14 mouse cellular contexts compared by ENCODE assay signal in the genomic region with DNA sequence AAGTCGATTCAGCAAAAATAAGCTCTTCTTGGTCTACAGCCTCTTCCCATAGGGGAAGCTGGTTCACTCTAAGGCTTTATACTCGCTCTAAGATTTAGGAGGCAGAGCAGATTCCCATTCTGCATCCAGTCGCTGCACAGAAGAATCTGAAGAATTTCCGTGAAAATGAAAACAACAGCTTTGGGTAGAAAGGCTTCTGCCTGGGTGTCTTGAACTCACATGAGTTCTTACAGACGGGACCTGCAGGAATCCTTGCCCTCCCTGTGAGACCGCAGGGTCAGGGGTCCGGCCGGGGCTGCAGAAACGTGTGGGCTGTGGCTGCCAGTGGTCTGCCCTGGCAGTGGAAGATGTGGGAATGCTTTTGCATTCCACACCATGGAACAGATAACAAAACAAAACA.
DNase-seq lines count a peak whose midpoint lies in the region; ATAC-seq and TF ChIP-seq lines count a peak whose summit lies in the region.
"Had no signal": no experiment of that assay in that cellular context is flagged by ENCODE, and none has a peak within 500 bp of the region (broad histone marks: within the 10 kb centered on the region; RNA-seq: fewer than 3 reads in every experiment).

No protein-coding gene starts in this region.

- H3K27ac ChIP-seq in heart, embryonic 14.5 days (replicated peaks in 1 of 2; ENCODE audit: control insufficient read depth in 1 of 2, insufficient read depth in 1 of 2, low read depth in 2 of 2, low read length in 2 of 2), result peak overlapping the region; percentile 60 to 66; a peak in 2 of 4 replicates
- H3K27ac ChIP-seq in lung, embryonic 14.5 days (ENCODE audit: low read depth), result peak overlapping the region; percentile 46; the same call in 1 of the 2 replicates
- H3K27ac ChIP-seq in embryonic facial prominence, embryonic 12.5 days, result peak overlapping the region; percentile 71
- no peak overlapping the region for H3K27ac ChIP-seq in stomach, embryonic 16.5 days (ENCODE audit: low read length)
- H3K27ac ChIP-seq: lung, embryonic 15.5 days; midbrain, embryonic 15.5 days had no signal

- no peak for ATAC-seq in heart, embryonic 14.5 days (ENCODE audit: insufficient number of reproducible peaks, insufficient read depth, low FRiP score, low read depth)
- ATAC-seq in lung, embryonic 14.5 days (ENCODE audit: insufficient read depth), result no peak
- ATAC-seq in embryonic facial prominence, embryonic 12.5 days (ENCODE audit: insufficient number of reproducible peaks, insufficient read depth, low FRiP score, low TSS enrichment), result no peak
- no peak for ATAC-seq in stomach, embryonic 16.5 days (ENCODE audit: insufficient read depth, low FRiP score)
- ATAC-seq: inflammation-experienced regulatory T-cells, adult 6 months; midbrain, embryonic 15.5 days had no signal

- no peaks in the 10 kb centered on the region for H3K36me3 ChIP-seq in heart, embryonic 14.5 days (ENCODE audit: control insufficient read depth, insufficient read depth, low read length)
- no peaks in the 10 kb centered on the region for H3K36me3 ChIP-seq in lung, embryonic 14.5 days (ENCODE audit: insufficient read depth)
- no peaks in the 10 kb centered on the region for H3K36me3 ChIP-seq in embryonic facial prominence, embryonic 12.5 days
- H3K36me3 ChIP-seq in stomach, embryonic 16.5 days (ENCODE audit: control insufficient read depth, insufficient read depth, low read length), result no peaks in the 10 kb centered on the region
- H3K36me3 ChIP-seq: lung, embryonic 15.5 days; midbrain, embryonic 15.5 days had no signal

- no peak for DNase-seq in heart, adult 9 months (ENCODE audit: low spot score in 2 of 2)
- DNase-seq in lung, embryonic 14.5 days, result peak; percentile 38
- no peak for DNase-seq in lung, postnatal 4 days
- no peak for DNase-seq in spleen, postnatal 36 days (ENCODE audit: low spot score in 2 of 2)
- DNase-seq in cerebellum, postnatal 14 days, result no peak
- DNase-seq: adrenal gland, postnatal 36 days; cerebellum, adult 11-12 months; thymus, postnatal 36 days had no signal

- H3K9me3 ChIP-seq in heart, embryonic 14.5 days (ENCODE audit: control insufficient read depth, low read length), result no peaks in the 10 kb centered on the region
- no peaks in the 10 kb centered on the region for H3K9me3 ChIP-seq in lung, embryonic 14.5 days (ENCODE audit: low read depth, low read length)
- no peaks in the 10 kb centered on the region for H3K9me3 ChIP-seq in embryonic facial prominence, embryonic 12.5 days
- no peaks in the 10 kb centered on the region for H3K9me3 ChIP-seq in stomach, embryonic 16.5 days (replicated peaks; ENCODE audit: control insufficient read depth, low read length)
- H3K9me3 ChIP-seq: lung, embryonic 15.5 days; midbrain, embryonic 15.5 days had no signal

- peak overlapping the region; percentile 10; the same call in 1 of the 2 replicates for H3K9ac ChIP-seq in heart, embryonic 14.5 days (ENCODE audit: low read length)
- H3K9ac ChIP-seq in lung, embryonic 14.5 days, result no peak overlapping the region
- no peak overlapping the region for H3K9ac ChIP-seq in embryonic facial prominence, embryonic 12.5 days
- H3K9ac ChIP-seq in stomach, embryonic 16.5 days (ENCODE audit: low read length), result peak overlapping the region; percentile 7; the same call in 1 of the 2 replicates
- H3K9ac ChIP-seq: lung, embryonic 15.5 days; midbrain, embryonic 15.5 days had no signal

- peaks cover 13 to 26% of the 10 kb centered on the region in 2 experiments for H3K4me1 ChIP-seq in heart, embryonic 14.5 days (ENCODE audit: control insufficient read depth in 2 of 2, insufficient read depth in 2 of 2, low read length in 2 of 2)
- H3K4me1 ChIP-seq in lung, embryonic 14.5 days (ENCODE audit: insufficient read depth), result no peaks in the 10 kb centered on the region
- peaks cover 37% of the 10 kb centered on the region for H3K4me1 ChIP-seq in embryonic facial prominence, embryonic 12.5 days
- H3K4me1 ChIP-seq in stomach, embryonic 16.5 days (ENCODE audit: control insufficient read depth, insufficient read depth, low read length), result 0 out of 2 replicates have a peak, but pooled peaks cover 7% of the 10 kb centered on the region
- H3K4me1 ChIP-seq: lung, embryonic 15.5 days; midbrain, embryonic 15.5 days had no signal

- 28% methylated on average over 9 of the region's 9 CpGs for WGBS in heart, embryonic 14.5 days
- 22% methylated on average over 9 of the region's 9 CpGs for WGBS in lung, embryonic 14.5 days
- 6% methylated on average over 9 of the region's 9 CpGs for WGBS in embryonic facial prominence, embryonic 12.5 days
- 35% methylated on average over 9 of the region's 9 CpGs for WGBS in stomach, embryonic 16.5 days

- H3K4me2 ChIP-seq in heart, embryonic 14.5 days (ENCODE audit: low read length), result no peak overlapping the region
- H3K4me2 ChIP-seq in lung, embryonic 14.5 days, result 0 out of 2 replicates have a peak overlapping the region, but pooled peaks have one; percentile 7
- H3K4me2 ChIP-seq in embryonic facial prominence, embryonic 12.5 days (replicated peaks), result 0 out of 2 replicates have a peak overlapping the region, but pooled peaks have one; percentile 12
- H3K4me2 ChIP-seq in stomach, embryonic 16.5 days (ENCODE audit: low read depth, low read length), result 0 out of 2 replicates have a peak overlapping the region, but pooled peaks have one; percentile 19
- H3K4me2 ChIP-seq: lung, embryonic 15.5 days; midbrain, embryonic 15.5 days had no signal

- TF ChIP-seq CTCF in lung, embryonic 14.5 days (IDR thresholded peaks at IDR 0.05; ENCODE audit: low read depth), result no peak

- H3K27me3 ChIP-seq in heart, embryonic 14.5 days (ENCODE audit: control insufficient read depth, insufficient read depth, low read length), result no peaks in the 10 kb centered on the region
- no peaks in the 10 kb centered on the region for H3K27me3 ChIP-seq in lung, embryonic 14.5 days (ENCODE audit: insufficient read depth, low read length)
- H3K27me3 ChIP-seq in embryonic facial prominence, embryonic 12.5 days, result no peaks in the 10 kb centered on the region
- H3K27me3 ChIP-seq in stomach, embryonic 16.5 days (ENCODE audit: control insufficient read depth, insufficient read depth, low read length), result no peaks in the 10 kb centered on the region
- H3K27me3 ChIP-seq: lung, embryonic 15.5 days; midbrain, embryonic 15.5 days had no signal

- no peak overlapping the region for H3K4me3 ChIP-seq in heart, embryonic 14.5 days (ENCODE audit: control insufficient read depth in 1 of 2, insufficient read depth in 1 of 2, low read depth in 1 of 2, low read length in 2 of 2)
- H3K4me3 ChIP-seq in lung, embryonic 14.5 days (ENCODE audit: low read depth, low read length), result no peak overlapping the region
- H3K4me3 ChIP-seq in embryonic facial prominence, embryonic 12.5 days, result no peak overlapping the region
- no peak overlapping the region for H3K4me3 ChIP-seq in stomach, embryonic 16.5 days (replicated peaks; ENCODE audit: low read length)
- H3K4me3 ChIP-seq: lung, embryonic 15.5 days; midbrain, embryonic 15.5 days had no signal

Comparison
In these comparisons a context has a peak if more than half of its experiments do, and no peak if none do; other contexts are left out.
1. H3K9ac ChIP-seq: peak in heart, embryonic 14.5 days (single experiment) and stomach, embryonic 16.5 days (single experiment); none in lung, embryonic 14.5 days (single experiment) and embryonic facial prominence, embryonic 12.5 days (single experiment).